Mouse (Mus musculus) midbrain, embryonic 11.5 days (tissue): ENCODE results near the gene Rimbp2. TPM values are rescaled to one million over a fixed set of nuclear protein-coding genes. Genes with fewer than 3 reads are reported as not detected.

Experiments used
- ATAC-seq: fragments of 200-750 bp; cut with Nextera tagmentation; 2 replicates; pipeline ENCODE4 v1.8.0; 2017; ENCODE audit warnings: moderate TSS enrichment, moderate library complexity; ENCODE audit not compliant: low FRiP score
- DNase-seq: peaks from one replicate; pipeline ENCODE4 v3.0.0; 2015; ENCODE audit warnings: low spot score; ENCODE audit errors: missing footprints
- H3K27ac ChIP-seq: fragments of 300-500 bp; sonication (generic); 2 replicates; pipeline ENCODE4 v1.5.1; 2014; ENCODE audit warnings: low read depth, low read length
- H3K27me3 ChIP-seq: fragments of 300-500 bp; sonication (generic); 2 replicates; pipeline ENCODE4 v1.6.1; 2014; ENCODE audit warnings: mild to moderate bottlenecking, low read length, moderate library complexity, mixed read lengths; ENCODE audit not compliant: control insufficient read depth, insufficient read depth
- H3K36me3 ChIP-seq: fragments of 300-500 bp; sonication (generic); 2 replicates; pipeline ENCODE4 v1.6.1; 2014; ENCODE audit warnings: mild to moderate bottlenecking, low read length, moderate library complexity, mixed read lengths; ENCODE audit not compliant: control insufficient read depth, insufficient read depth
- H3K4me1 ChIP-seq: fragments of 300-500 bp; sonication (generic); 2 replicates; pipeline ENCODE4 v1.6.1; 2014; ENCODE audit warnings: low read length; ENCODE audit not compliant: control insufficient read depth, insufficient read depth
- H3K4me2 ChIP-seq: fragments of 300-500 bp; sonication (generic); 2 replicates; pipeline ENCODE4 v1.6.1; 2014; ENCODE audit warnings: mild to moderate bottlenecking, moderate library complexity
- H3K4me3 ChIP-seq: fragments of 300-500 bp; sonication (generic); 2 replicates; pipeline ENCODE4 v1.5.1; 2014; ENCODE audit warnings: low read depth, low read length
- H3K9ac ChIP-seq: fragments of 300-500 bp; sonication (generic); 2 replicates; pipeline ENCODE4 v1.6.1; 2014; ENCODE audit warnings: low read length
- H3K9me3 ChIP-seq: fragments of 300-500 bp; sonication (generic); 2 replicates; pipeline ENCODE4 v1.6.1; 2016; ENCODE audit warnings: low read length; ENCODE audit not compliant: control insufficient read depth
- WGBS: fragments of 180-500 bp; shearing (Covaris S2); extraction: QIAGEN DNeasy Blood & Tissue Kit; methylation state at CpG from one replicate; pipeline ENCODE4 v1.1.7; 2014; 5-methylcytosine and 5-hydroxymethylcytosine counted together
- polyA plus RNA-seq: library from polyadenylated mRNA; unstranded; fragments of >200 nt; fragmentation: Nextera tagmentation; extraction: Ambion mirVana; gene quantifications from 2 replicates; pipeline ENCODE4 v1.2.1, GENCODE M21; 2014

The Rimbp2 gene
- polyA plus RNA-seq, 1 experiment from 2014 or later: 1.6 TPM

- DNase-seq: no peak
- no peaks in the 10 kb centered on the region for H3K27me3 ChIP-seq
- no peak overlapping the region for H3K9ac ChIP-seq
- H3K9me3 ChIP-seq: no peaks in the 10 kb centered on the region
- ATAC-seq: no peak
- H3K27ac ChIP-seq: no peak overlapping the region
- no peak overlapping the region for H3K4me3 ChIP-seq
- H3K36me3 ChIP-seq: no peaks in the 10 kb centered on the region
- peaks cover 2% of the 10 kb centered on the region; the same call in 1 of the 2 replicates for H3K4me1 ChIP-seq
- WGBS: 75% methylated on average over 5 of the region's 5 CpGs
- H3K4me2 ChIP-seq: no peak overlapping the region
Measured at GRCm38 (mm10) chr5:128708929-128709328, 244.4 kb downstream of the Rimbp2 start.

Other genes with a start within 250 kb of the Rimbp2 start
- gene Stx2, start 55.1 kb upstream of the Rimbp2 start, polyA plus RNA-seq: 26.0 and 27.6 TPM in 2 replicates
- gene Ran, start 66.6 kb upstream of the Rimbp2 start, polyA plus RNA-seq: 948 and 951 TPM in 2 replicates
- 0.07 and 0.15 TPM in 2 replicates for gene Adgrd1, start 143.3 kb upstream of the Rimbp2 start, polyA plus RNA-seq